Mouse (Mus musculus): Measurements from ENCODE around the gene Tpgs1.

Tpgs1 gene

DNA sequence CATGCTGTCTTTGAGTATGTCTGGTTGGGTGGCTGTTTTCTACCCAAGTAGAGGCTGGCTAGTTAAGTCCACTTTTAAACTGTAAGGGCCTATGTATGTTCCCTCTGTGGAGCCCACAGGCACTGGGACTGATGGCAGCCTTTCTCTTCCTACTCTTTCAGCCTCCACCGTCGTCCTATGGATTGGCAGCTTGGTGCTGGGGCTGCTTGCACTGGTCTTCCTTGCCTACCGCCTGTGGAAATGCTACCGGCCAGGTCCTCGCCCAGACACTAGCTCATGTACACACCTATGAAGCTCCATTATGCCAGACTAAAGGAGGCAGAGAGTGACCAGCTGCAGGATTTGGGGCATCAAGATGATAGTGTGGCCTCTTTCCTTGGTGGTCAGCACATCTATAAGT, 1.1 kb upstream of the Tpgs1 start:
- no peak for DNase-seq (ENCODE audit: low read depth)

DNA sequence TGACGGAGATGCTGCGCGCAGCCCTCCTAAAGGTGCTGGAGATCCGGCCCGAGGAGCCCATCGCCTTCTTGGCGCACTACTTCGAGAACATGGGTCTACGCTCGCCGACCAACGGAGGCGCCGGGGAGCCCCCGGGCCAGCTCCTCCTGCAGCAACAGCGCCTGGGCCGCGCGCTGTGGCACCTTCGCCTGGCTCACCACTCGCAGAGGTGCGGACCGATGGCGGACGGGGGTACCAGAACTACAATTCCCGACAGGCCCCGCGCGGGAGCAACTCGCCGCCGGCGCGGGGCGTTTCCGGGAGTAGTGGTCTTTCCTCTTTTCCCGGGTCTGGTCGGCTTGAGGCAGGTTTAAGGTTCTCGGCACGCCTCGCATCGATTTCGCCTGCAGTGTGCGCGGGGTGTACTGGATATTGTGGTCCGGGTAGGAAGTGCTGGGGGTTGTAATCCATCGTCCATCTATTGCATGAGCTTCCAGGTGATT, 448 bp downstream of the Tpgs1 start:
- DNase-seq (ENCODE audit: low read depth), result peak; percentile 77

DNA sequence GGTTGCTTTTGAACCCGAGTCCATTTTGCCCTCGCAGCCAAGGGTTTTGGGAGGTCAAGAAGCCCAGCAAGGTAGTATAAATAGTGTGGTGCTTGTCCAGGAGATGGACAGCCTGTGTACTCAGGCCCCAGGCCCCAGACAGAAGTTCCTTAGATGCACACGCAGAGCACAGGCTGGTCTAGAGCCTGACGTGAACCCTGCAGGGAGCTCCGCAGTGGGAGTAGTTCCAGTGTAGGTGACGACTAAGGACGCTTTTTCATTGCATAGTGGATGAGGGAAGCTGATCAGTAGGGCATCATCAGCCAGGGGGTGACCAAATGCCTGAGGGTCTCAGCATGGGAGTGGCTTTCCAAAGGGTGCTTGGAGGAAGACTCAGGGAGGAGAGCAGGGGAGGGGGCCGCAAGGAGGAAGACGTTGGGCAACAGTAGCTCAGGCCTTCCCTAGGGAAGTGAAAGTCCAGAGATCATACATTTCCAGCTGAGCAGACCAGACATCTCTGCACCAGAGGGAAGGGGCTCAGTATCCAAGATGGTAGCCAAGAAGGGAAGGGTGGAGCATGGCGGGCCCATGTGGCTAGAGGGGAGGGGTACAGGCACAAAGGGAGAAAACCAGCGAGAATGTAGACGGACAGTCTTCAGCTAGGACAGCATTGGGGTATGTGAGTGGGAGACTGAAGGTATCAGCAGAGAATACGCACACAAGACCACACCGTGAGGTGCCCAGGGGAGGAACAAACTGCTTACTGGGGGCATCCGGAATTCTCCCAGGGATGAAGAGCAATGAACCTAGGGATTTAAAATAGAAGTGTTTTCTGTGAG, 1.1 kb downstream of the Tpgs1 start:
- no peak for DNase-seq (ENCODE audit: low read depth)

DNA sequence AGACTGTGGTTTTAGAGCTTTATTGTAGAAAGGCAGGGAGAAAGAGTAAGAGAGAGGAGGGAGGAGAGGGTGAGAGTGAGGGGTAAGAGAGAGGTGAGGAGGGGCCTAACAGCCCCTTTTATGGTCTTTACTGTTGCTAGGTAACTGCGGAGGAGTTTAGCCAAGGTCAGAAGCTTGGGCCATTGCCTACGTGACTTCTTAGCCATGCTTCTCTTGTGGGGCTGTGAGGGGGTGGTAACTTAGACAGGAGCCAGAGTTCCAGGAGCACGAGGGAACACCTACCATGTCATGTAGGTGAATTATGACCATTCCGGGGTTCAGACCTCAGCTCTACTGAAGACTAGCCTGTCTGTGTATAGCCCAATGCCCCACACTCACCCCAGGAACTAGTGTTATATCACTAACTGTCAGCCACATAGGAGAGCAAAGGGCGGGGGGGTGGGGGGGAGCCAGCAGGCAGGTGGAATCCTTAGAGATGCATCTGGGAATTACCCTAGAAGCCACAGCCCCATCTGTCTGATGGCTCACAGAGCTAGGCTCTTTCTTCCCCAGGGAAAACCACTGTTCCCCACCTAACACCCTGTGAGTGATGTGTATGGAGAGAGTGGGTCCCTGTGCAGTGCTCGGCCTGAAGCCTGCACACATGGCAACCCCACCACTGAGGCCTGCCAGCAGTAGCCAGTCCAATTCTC, 2.4 kb downstream of the Tpgs1 start:
- DNase-seq (ENCODE audit: low read depth), result no peak

DNA sequence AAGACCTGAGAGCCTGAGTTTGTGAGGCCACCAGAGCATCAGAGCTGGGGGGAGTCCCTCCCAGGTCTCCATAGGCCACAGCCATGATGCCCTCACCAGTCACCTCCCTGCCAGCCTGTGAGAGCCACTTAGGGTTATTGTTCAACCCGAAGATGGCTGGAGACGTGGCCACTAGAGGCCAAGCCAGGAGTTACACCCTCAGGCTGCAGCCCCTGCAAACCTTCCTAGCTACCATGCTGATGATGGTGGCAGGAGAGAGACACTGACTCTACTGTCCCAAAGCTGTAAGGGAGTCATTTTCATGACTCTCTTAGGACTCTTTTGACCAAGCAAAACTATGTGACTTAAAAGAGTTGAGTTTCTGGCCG, 2.9 kb downstream of the Tpgs1 start:
- no peak for DNase-seq (ENCODE audit: low read depth)

DNA sequence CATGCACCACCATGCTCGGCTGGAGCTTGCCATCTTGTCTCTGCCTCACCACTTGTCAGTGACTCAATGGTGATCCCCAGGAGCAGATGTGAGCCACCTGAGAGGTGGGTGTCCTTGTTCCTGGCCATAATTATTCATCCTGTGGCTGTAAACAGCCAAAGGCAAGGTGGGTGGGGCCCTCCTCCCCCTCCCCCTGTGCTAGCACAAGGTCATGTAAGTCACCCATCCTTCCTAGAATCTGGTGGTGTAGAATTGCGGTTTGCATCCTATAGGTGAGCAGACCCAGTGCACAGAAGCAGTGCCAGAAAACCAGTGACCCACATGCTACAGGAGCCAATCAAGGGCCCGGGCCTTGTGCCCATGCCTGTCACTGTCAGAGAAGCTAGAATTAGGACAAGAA, 3.9 kb downstream of the Tpgs1 start:
- no peak for DNase-seq (ENCODE audit: low read depth)

DNA sequence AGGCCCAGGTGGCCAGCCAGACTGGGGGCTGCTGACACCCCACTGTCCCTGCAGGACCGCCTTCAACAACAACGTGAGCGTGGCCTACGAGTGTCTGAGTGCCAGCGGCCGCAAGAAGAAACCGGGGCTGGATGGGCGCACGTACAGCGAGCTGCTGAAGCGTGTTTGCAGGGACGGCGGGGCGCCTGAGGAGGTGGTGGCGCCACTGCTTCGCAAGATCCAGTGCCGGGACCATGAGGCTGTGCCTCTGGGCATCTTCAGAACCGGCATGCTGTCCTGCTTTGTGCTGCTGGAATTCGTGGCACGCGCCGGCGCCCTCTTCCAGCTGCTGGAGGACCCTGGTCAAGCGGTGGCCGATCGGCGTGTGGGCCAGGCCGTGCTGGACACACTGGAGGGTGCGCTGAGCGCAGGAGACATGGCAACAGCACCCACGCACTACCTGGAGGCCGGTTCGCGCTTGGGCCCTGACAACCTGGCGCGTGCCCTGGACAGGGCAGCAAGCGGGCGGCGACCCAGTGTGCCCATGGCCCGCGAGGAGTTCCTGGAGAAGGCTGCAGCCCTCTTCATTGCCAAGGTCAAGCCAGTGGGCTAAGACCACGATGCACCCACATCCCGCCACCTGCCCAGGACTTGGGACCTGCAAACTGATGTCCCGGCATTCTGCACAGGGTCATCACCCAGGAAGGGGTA, 6.3 kb downstream of the Tpgs1 start:
- DNase-seq (ENCODE audit: low read depth), result no peak

DNA sequence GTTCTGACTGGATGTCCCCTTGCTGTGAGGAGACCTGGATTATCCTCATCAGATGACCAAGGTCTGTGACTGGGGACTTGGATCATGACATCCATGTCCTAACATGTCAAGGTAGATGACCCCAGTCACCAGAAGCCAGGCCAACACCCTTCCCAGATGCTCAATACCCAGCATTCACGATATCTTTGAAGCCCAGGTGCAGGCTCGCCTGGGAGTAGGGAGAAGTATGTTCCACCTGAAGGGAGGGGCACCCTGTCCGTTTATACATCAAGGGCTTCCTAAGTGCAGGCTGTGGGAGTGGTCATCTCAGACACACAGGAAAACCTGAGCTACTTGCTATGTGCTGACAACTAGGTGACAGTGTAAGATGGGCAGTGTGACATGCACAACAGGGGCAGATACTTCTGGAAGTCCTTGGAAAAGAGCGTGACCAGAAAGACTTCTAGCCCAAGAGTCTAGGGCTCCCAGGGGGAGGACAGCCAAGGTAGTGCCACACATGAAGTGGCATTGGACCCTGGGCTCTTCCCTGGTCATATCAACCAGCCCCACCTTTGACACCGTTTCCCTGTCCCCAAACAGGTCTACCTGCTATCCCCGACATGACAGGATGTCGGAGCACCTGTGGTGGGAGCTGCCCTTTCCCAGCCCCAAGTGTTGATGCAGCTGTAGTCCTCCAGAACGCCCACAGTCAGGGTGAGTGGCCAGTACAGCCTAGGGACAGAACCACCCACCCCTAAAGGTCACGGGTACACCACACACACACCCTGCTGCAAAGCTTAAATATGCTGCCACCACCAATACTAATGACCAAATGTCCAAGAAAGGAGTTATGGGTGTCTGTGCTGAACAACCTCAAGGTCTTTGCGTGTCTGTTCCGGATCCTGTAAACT, 11.7 kb downstream of the Tpgs1 start:
- no peak for DNase-seq (ENCODE audit: low read depth)

DNA sequence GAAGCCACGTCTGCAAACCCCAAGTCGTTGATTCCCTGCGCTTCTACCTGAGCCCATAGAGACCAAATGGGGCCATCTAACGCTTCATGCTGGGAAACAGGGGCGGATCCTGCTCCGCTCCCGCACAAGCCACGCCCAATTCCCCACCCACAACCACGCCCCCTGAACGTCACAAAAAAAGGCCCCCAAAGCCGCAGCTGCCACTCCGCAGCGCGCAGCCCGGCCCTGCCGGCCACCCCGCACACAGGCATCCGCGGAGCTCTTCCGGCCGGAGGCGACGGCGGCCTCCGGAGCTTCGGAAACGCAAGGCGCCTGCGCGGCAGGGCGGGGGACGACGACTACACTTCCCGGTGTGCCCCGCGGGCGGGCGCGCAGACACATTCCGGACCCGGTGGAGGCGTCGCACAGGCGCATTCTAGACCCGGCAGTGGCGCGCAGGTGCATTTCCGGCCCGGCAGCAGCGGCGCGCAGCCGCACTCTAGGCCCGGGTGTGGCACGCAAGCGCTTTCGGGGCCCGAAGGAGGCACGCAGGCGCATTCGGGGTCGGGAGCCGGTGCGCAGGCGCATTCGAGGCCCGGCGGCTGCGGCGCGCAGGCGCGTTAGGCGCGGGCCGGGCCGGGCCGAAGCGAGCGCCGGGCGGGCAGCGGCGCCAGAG, 12.5 kb downstream of the Tpgs1 start, which contains the start of gene Cdc34:
Gene Cdc34 (plus strand): TSS at position 605 of the 655 bp plus-strand sequence.
- peak; percentile 100 for DNase-seq (ENCODE audit: low read depth)

DNA sequence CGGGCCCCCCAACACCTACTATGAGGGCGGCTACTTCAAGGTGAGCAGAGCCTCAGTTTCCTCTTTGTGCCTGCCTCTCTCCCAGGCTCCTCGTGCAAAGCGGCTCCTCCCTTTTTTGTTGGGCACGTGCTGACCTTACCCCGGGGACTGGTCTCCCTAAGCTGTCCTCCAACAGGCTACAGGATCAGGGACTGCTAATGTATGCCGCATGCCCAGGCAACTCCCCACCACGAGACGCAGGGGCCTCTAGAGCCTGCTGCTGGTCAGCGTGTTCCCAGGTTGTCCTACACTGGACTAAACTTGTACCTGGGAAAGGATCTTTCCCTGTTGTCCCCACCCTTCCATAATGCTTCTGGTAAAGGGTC, 13.4 kb downstream of the Tpgs1 start:
- DNase-seq (ENCODE audit: low read depth), result no peak

DNA sequence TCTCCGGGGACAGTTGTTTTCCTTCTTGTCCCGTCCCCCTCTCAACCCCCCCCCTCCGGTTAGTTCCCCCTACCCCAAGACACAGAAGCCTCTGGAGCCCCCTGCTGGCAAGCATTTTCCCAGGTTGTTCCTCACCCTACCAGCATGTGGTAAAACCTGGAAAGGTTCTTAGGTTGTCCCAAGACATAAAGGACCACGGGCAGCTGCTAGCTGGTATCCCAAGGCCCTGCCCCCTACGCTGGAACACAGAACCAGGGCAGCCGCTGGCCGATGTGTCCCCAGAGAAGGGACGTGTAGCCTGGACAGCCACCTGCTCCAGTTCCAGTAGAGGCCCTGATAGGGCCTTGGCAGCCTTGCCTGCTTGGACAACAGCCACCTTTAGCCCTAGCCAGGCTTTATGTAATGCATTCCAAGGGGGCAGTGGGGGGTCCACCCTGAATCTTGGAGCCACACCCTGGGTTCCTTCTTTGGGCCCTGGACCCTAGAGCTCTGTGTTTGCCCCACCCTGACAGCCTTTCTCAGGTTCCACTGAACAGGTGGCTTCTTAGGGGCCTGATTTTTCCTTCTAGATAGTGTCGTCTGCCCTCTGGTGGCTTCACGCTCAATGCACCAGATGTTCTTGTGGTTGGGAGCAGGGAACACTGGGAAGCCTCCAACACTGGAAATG, 13.9 kb downstream of the Tpgs1 start:
- peak; percentile 86 for DNase-seq (ENCODE audit: low read depth)

DNA sequence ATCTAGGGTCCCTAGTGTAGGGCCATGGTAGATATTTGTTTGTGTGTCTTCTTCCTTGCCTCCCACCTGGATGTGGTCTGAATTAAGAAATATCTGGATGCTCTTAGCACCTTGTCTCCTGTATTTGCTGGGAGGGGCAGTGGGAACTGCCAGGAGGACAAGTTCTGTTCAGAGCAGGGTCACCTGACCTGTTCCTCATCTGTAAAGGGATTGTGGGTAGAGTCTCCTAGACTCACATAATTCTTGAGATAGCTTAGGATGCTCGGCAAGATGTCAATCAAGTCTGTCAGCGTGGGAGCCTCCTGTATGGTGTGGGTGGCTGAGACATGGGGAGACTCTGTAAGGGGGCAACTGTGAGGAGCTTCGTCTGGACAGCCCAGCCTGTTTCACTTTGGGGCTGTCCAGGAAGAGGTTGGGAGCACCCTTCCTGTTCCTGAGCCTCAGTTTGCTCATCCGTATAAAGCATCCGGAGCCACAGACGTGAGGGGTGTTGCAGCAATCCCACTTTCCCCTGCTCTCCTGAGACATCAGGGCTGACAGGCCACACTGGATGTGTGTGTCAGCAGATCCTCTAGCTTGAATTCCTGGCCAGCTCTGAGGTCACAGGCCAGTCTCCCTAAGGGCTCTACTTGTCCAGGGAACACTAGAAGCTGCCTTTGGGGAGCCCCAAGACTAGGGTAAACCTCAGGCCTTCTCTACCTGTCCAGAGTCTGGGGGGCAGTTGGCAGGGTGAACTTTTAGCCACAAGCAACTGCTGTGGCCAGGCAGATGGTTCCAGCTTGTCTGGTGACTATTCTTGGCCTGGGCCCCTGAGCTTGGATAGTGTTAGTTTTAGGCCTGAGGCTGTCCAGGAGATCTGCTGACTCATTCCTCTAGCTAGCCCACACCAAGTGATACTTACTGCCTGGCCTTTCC, 14.8 kb downstream of the Tpgs1 start:
- peak; percentile 76 for DNase-seq (ENCODE audit: low read depth)

DNA sequence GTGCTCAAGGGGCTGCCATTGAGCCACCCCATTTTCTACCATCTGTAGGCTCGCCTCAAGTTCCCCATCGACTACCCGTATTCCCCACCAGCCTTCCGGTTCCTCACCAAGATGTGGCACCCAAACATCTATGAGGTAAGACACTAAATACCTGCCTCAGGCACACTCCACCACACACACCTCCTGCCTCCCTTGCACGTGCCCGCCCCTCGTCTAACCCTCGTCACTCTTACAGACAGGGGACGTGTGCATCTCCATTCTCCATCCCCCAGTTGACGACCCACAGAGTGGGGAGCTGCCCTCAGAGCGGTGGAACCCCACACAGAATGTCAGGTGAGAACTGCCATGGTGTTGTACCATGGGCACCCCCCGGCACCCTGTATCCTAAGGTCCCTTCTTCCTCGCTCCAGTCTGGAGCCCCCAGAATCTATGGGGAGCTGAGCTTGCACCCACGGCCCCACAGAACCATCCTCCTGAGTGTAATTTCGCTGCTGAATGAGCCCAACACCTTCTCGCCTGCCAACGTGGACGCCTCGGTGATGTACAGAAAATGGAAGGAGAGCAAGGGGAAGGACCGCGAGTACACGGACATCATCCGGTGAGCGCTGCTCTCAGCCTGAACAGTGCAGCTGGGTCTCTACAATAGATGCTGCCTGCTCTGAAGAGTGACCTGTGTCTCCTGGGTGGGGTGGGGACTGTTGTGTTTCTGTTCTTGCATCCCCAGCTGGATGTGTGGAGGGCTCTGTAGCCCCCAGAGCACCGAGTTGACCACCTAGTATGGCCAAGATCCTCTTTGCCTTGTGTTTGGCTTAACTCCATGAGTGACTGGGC, 15.8 kb downstream of the Tpgs1 start:
- DNase-seq (ENCODE audit: low read depth), result no peak

DNA sequence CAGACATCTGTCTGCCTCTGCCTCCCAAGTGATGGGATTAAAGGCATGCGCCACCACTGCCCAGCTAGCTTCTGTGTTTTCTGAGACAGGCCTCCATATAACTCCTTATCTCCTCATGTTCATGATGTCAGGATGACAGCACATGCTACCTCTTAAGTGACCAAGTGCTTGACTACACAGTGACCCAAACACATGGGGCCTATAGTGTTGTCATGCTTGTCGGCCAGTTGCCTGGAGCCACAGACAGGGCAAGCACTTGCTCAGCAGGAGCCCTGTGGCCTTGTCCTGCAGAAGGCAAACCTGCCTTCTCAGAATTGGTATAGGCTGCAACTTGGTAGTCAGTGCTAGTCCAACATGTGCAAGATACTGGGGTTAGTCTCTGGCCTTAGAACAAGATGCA, 17.1 kb downstream of the Tpgs1 start:
- DNase-seq (ENCODE audit: low read depth), result no peak

DNA sequence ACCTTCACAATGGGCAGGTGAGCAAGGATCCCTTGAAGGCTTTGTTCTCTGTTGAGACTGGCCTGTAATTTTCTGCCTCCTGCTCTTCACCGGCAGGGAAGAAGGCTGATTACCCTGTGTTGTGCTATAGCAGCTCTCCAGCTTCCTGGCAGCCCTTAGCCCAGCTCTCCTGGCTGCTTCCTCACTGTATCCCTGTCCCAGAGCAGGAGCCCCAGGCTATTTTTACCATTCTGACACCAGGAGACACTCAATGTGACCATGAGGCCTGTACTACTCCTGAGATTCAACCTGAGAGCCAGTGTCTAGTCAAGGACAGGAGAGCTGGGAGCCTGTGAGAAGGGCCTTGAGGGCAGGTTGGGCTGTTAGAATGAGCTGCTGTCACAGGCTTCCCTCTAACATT, 17.5 kb downstream of the Tpgs1 start:
- no peak for DNase-seq (ENCODE audit: low read depth)

DNA sequence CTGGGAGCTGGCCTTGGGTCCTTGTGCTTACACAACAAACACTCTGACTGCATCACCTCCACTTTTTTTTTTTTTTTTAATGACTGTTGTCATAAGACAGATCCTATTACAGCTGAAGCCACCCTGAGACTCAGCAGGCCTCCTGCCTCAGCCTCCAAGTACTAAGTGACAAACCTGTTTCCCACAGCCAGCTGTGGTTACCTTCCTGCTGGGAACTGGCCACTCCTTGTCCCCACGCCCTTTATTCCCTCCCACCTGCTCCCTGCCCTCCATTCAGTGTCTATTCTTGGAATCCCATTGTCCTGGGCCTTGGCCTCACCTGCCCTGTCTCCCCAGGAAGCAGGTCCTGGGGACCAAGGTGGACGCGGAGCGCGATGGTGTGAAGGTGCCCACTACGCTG, 18.3 kb downstream of the Tpgs1 start:
- DNase-seq (ENCODE audit: low read depth), result no peak

DNA sequence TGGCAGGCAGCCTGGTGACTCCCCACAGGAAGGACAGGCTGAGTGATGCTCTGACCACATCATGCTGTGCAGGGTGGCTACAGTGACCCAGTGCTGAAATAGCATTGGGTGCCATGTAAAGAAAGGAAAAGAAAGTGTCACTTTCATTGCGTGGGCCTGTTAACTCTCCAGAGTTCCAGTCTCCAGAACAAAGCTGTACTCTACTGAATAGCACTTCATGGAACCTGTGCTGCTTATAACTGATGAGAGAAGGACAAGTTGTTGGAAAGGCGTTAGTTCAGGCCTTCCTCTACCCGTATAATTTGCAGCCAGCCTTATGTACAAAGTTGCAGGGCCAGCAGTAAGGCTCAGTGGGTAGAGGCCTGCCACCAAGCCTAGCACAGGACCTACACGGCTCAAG, 19.6 kb downstream of the Tpgs1 start, which contains the start of gene Gzmm:
Gene Gzmm (plus strand): TSS at position 301 of the 400 bp plus-strand sequence.
- DNase-seq (ENCODE audit: low read depth), result no peak

DNA sequence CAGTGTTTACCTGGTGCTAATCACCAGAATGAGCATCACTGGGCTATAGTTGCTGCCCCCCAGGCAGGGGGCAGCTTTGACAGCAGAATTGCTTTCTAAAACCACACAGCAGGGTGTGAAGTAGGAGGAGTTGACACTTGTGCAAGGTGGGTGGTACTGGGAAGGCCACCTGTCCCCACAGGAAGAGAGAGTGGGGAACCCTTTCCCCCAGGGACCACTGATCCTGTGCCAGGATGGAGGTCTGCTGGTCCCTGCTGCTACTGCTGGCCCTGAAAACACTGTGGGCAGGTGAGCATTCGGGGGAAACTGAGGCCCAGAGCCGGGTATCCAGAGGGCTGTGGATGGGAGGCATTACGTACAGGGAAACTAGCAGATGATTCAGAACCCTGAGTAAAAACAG, 20.0 kb downstream of the Tpgs1 start:
- no peak for DNase-seq (ENCODE audit: low read depth)

All from NIH3T3 (cell line).